Mouse (Mus musculus) neural tube, embryonic 10.5 days (tissue): ENCODE results near the gene Rufy1.

Experiments
- DNase-seq: peaks from one replicate; pipeline ENCODE4 v3.0.0-alpha.2; 2017; ENCODE audit warnings: low spot score; ENCODE audit errors: extremely low spot score

Rufy1 gene

GRCm38 (mm10) chr11:50354162-50354561 lies 76.8 kb downstream of the Rufy1 start, which contains the start of gene Cby3:
Gene Cby3, plus strand, starts transcription at chr11:50354462.
- DNase-seq = no peak

GRCm38 (mm10) chr11:50352177-50352576 lies 78.7 kb downstream of the Rufy1 start:
- DNase-seq = no peak

GRCm38 (mm10) chr11:50346256-50347032 lies 84.5 kb downstream of the Rufy1 start:
- no peak for DNase-seq

- DNase-seq = no peak
Observed at GRCm38 (mm10) chr11:50345486-50345885, 85.4 kb downstream of the Rufy1 start.
